In the genomic region with DNA sequence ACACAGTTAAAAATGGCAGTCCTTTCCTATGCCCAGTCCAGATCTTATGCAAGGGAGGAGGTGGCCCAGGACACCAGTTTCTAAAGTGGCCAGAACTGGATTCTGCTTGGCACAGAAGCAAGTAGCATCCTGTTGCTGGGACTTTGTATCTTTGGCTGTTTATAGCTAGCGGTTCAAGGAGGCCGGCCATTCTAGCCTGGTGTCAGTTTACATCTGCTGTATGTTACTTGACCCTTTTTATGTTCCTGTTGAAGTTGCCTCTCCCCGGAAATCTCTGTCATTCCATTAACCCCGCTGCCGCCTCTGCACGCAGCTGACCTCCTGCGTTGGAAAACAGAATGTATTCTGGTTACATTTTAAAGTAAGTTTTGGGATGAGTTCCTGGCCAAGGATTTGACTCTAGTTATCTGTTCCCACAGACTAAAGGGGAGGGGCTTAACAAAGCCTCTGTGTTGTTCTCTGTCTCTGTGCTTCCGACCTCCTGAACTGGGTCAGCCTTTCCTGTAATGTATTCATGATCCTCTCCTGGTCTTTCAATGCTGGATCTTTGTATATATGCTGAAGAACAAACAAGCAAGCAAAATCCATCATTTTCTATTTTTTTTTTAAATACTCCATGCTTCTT, we compare ENCODE assay signal across 8 mouse cellular contexts.
DNase-seq lines count a peak whose midpoint lies in the region; ATAC-seq and TF ChIP-seq lines count a peak whose summit lies in the region.

No protein-coding gene starts in this region.

- peak overlapping the region; percentile 68 for H3K4me3 ChIP-seq in gastrocnemius, adult 2 months
- no peak overlapping the region for H3K4me3 ChIP-seq in intestine, embryonic 16.5 days (ENCODE audit: low read length)

- no peaks in the 10 kb centered on the region for H3K4me1 ChIP-seq in intestine, embryonic 16.5 days (ENCODE audit: control insufficient read depth, insufficient read depth, low read length)

- H3K9ac ChIP-seq in intestine, embryonic 16.5 days (ENCODE audit: low read depth, low read length), result no peak overlapping the region

- no peak for TF ChIP-seq CTCF in gastrocnemius, adult 2 months (IDR thresholded peaks at IDR 0.05)

- H3K27ac ChIP-seq in gastrocnemius, adult 2 months, result peak overlapping the region; percentile 90
- H3K27ac ChIP-seq in intestine, embryonic 16.5 days (ENCODE audit: low read length), result peak overlapping the region; percentile 57; the same call in 1 of the 2 replicates

- no peak overlapping the region for H3K4me2 ChIP-seq in intestine, embryonic 16.5 days (ENCODE audit: low read depth, low read length)

- H3K36me3 ChIP-seq in intestine, embryonic 16.5 days (ENCODE audit: control insufficient read depth, insufficient read depth, low read length), result no peaks in the 10 kb centered on the region

- H3K9me3 ChIP-seq in intestine, embryonic 16.5 days (ENCODE audit: control insufficient read depth, low read length), result peaks cover 5% of the 10 kb centered on the region; the same call in 1 of the 2 replicates

- DNase-seq in kidney, adult 9 months, result peak; percentile 39
- DNase-seq in kidney, adult 11 months, result no peak
- DNase-seq in gastrocnemius, adult 2 months, result peak; percentile 84
- peak; percentile 52 to 76 for DNase-seq in lung, postnatal 4 days
- no peak for DNase-seq in cerebellum, postnatal 10 days
- DNase-seq in B cell, adult 2 months, result no peak
- DNase-seq in layer of hippocampus, adult 11-12 months (ENCODE audit: low spot score), result no peak

- H3K27me3 ChIP-seq in intestine, embryonic 16.5 days (replicated peaks; ENCODE audit: control insufficient read depth, insufficient read depth, low read length), result no peaks in the 10 kb centered on the region

- intact Hi-C loops in gastrocnemius, adult 2 months (cut with DNase I), result no loop called here

- ATAC-seq in intestine, embryonic 16.5 days, result peak; percentile 79

- 31% methylated on average over 8 of the region's 8 CpGs for WGBS in intestine, embryonic 16.5 days

Comparison
In these comparisons a context has a peak if more than half of its experiments do, and no peak if none do; other contexts are left out.
1. DNase-seq: peak in kidney, adult 9 months (single experiment), gastrocnemius, adult 2 months (single experiment) and lung, postnatal 4 days (2 of 2); none in kidney, adult 11 months (single experiment), cerebellum, postnatal 10 days (0 of 2), B cell, adult 2 months (0 of 2) and layer of hippocampus, adult 11-12 months (single experiment).